Mouse (Mus musculus) urinary bladder, postnatal 14 days (tissue): Measurements from ENCODE around the gene G6pd2.

Source experiments
- DNase-seq: peaks from one replicate; pipeline ENCODE4 v3.0.0; 2021; ENCODE audit warnings: low spot score

G6pd2 gene

DNA sequence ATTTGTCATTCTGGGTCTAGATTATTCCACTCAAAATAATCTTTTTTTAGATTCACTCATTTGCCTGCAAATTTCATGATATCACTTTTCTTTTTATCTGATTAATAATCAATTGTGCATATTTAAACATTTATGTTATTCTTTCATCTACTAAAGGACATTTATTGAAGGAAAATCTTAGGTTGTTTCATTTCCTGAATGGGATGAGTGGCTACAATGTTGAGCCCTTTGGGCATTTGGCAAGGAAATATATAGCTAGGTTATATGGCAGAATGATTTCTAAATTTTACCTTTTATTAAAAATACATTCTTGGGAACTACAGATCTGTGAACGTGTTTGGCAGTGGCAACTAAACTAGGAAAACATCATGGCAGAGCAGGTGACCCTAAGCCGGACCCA is at the start of gene G6pd2:
Gene G6pd2, plus strand, starts transcription at position 301 of the 400 bp plus-strand sequence.
- DNase-seq = no peak

DNA sequence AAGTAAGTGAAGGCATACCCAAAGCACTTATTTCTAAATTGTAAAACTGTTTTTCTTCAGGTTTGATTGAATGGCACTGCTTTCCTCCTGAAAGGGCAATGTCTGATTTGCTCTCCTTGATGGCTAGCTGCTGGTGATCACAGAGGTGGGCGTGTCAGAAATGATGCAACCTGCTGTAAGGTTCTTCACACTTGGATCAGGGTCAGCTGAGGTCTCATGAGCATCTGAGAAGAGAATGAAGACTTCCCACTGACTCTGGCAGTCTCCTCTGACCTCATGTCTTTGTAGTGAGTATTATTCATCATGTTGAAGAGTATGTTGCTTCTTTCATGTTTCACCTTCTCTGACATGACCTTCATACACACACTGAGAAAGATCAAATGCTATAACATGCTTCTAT is 44.4 kb upstream of the G6pd2 start:
- no peak for DNase-seq

DNA sequence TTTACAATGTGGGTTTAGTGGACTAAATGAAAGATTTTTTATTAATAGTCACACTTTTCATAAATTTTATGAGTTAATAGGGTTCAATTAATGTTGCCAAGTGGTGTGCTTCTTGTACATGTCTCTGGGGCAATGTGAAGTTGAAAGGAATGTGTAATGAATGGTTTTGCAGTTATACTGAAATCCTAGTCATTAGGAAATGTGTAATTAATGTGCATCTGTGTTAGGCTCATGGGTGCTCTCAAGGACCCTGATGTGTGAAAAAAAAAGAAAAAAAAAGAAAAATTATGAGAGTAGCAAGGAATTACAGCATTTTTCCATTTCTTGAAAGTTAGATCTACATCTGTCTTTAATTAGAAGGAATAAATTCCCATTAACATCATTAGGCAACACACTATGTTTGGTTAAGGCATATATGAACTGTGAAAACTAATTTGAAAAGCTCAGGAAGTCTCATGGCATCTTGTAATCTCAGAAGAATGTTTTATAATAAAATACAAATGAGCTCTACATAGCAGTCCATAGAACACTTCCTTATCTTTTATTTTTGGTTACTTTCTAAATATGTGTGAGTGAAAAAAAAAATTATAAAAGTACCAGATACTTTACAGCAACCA is 24.4 kb downstream of the G6pd2 start:
- no peak for DNase-seq

DNA sequence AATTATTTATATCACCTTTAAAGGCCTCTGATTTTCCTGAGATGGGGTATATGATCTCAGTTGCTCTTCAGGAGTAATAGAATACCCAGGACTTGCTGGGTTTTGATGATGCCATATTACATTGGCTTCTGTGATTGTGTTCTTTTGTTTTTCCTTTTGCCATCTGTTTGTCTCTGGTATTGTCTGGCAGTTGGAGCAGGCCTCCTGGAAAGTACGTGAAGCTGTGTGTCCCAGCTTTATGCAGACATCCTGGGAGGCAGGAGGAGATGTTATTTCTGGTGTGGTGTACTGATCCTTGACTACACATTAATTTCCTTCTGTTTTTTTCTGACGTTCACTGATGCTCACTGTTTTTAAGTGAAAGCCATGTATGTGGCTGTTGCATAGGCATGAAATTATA is 35.3 kb downstream of the G6pd2 start:
- DNase-seq = no peak
